Mouse (Mus musculus): ENCODE measurements around the gene Sacm1l. TPM values are rescaled to one million over a fixed set of nuclear protein-coding genes. Genes with fewer than 3 reads are reported as not detected.

Sacm1l gene
- polyA plus RNA-seq, 1 experiment from 2014 or later = 65.4 TPM

DNA sequence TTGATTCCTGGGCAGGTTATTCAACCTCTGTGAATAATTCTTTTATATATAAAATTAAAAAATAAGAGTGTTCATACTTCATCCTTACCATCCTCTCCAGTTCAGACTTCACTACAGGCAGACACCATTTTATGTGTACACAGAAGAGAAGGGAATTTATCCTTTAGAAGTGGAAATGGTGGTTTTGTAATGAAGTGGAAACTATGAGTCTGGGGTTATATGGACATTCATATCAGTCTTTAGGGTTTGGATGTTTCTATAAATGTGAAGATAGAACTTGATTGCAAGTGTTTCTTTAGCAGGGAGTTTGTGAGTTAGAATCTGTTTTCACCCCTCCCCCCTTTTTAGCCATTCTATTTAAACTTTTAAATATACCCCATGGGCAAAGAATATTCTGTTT, 1.7 kb downstream of the Sacm1l start:
- peak overlapping the region; percentile 99; the same call in 1 of the 2 replicates for H3K4me3 ChIP-seq (replicated peaks; ENCODE audit: low read length)

DNA sequence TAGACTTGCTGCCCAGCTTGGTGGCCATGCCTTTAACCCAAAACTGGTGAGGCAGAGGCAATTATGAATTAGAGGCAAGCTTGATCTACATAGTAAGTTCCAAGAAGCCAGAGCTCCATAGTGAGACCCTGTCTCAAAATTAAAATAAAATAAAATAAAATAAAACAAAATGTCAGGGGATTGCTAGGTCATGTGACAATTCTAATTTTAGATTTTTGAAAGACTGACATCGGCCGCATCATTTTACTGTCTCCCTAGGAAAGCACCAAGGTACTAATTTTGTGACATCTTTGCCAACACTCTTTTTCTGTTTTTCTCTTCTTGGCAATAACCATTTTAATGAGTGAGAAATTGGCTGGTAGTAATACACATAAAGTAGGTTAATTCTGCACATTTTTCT, 7.1 kb downstream of the Sacm1l start:
- Histone ChIP-seq H3K4me1 (ENCODE audit: control insufficient read depth, insufficient read depth, low read length) (peaks cover 3% of the 10 kb centered on the region; the same call in 1 of the 2 replicates), H3K27ac (ENCODE audit: low read length) (no peak overlapping the region), H3K4me2 (ENCODE audit: low read depth, low read length) (no peak overlapping the region), H3K27me3 (ENCODE audit: control insufficient read depth, insufficient read depth, low read length) (no peaks in the 10 kb centered on the region), H3K4me3 (replicated peaks; ENCODE audit: low read length) (no peak overlapping the region), H3K36me3 (ENCODE audit: control insufficient read depth, insufficient read depth, low read length) (no peaks in the 10 kb centered on the region), H3K9me3 (replicated peaks; ENCODE audit: control insufficient read depth, low read length) (no peaks in the 10 kb centered on the region), H3K9ac (ENCODE audit: low read length) (no peak overlapping the region)
- 95% methylated on average over 2 of the region's 2 CpGs for WGBS
- ATAC-seq (ENCODE audit: insufficient read depth, low FRiP score) = no peak

More for the DNA sequence above, 1.7 kb downstream of the Sacm1l start:
- Histone ChIP-seq H3K27ac (ENCODE audit: low read length) (no peak overlapping the region), H3K27me3 (ENCODE audit: control insufficient read depth, insufficient read depth, low read length) (no peaks in the 10 kb centered on the region), H3K9ac (ENCODE audit: low read length) (peak overlapping the region; percentile 98), H3K4me1 (ENCODE audit: control insufficient read depth, insufficient read depth, low read length) (peaks cover 17% of the 10 kb centered on the region), H3K4me2 (ENCODE audit: low read depth, low read length) (peak overlapping the region; percentile 68), H3K9me3 (replicated peaks; ENCODE audit: control insufficient read depth, low read length) (no peaks in the 10 kb centered on the region), H3K36me3 (ENCODE audit: control insufficient read depth, insufficient read depth, low read length) (no peaks in the 10 kb centered on the region)
- ATAC-seq (ENCODE audit: insufficient read depth, low FRiP score) = no peak

DNA sequence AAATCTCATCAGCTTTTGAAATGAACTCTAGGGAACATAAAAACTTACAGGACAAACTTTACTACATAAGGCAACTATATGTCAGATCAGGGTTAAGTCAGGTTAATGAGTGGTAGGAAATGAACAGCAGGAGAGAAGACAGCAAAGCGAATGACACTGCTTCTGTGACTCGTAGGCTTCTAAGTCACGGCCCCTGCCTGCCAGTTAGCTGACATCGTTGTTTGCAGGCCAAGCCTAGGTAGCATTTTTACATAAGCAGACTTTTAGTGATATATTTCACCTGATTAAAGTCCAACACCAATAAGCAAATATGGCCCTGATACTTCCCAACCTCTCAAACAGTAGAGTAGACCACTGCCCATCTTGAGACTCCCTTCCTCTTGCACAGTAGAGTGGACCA, 8.6 kb downstream of the Sacm1l start:
- Histone ChIP-seq H3K9ac (ENCODE audit: low read length) (no peak overlapping the region), H3K4me1 (ENCODE audit: control insufficient read depth, insufficient read depth, low read length) (no peaks in the 10 kb centered on the region), H3K36me3 (ENCODE audit: control insufficient read depth, insufficient read depth, low read length) (no peaks in the 10 kb centered on the region), H3K4me3 (replicated peaks; ENCODE audit: low read length) (no peak overlapping the region), H3K4me2 (ENCODE audit: low read depth, low read length) (no peak overlapping the region), H3K27ac (ENCODE audit: low read length) (no peak overlapping the region), H3K9me3 (replicated peaks; ENCODE audit: control insufficient read depth, low read length) (no peaks in the 10 kb centered on the region), H3K27me3 (ENCODE audit: control insufficient read depth, insufficient read depth, low read length) (no peaks in the 10 kb centered on the region)
- no peak for ATAC-seq (ENCODE audit: insufficient read depth, low FRiP score)
- 61% methylated on average over 4 of the region's 4 CpGs for WGBS

DNA sequence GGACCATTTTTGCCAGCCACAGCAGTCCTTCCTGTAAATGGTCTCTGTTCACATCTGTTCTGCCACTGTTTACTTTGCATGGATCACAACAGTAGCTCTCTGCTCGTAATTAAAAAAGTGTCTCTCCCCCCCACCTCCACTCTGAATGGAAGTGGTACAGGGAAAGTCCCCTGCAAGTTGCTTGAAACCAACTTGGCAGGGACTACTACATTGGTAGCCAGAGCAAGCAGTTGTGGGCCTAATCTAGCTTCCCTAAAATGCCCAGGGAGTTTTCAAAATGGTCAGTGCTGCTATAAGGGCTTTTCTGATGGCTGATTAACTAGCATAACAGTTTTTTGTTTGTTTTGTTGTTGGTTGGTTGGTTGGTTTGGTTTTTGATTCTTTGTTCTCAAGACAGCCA, 9.5 kb downstream of the Sacm1l start:
- ATAC-seq (ENCODE audit: insufficient read depth, low FRiP score) = no peak
- no peaks in the 10 kb centered on the region for H3K4me1 ChIP-seq (ENCODE audit: control insufficient read depth, insufficient read depth, low read length)
- no peak overlapping the region for H3K4me2 ChIP-seq (ENCODE audit: low read depth, low read length)
- H3K36me3 ChIP-seq (ENCODE audit: control insufficient read depth, insufficient read depth, low read length) = no peaks in the 10 kb centered on the region
- H3K4me3 ChIP-seq (replicated peaks; ENCODE audit: low read length) = no peak overlapping the region
- no peaks in the 10 kb centered on the region for H3K9me3 ChIP-seq (replicated peaks; ENCODE audit: control insufficient read depth, low read length)
- 33% methylated on average over 1 of the region's 1 CpGs for WGBS
- no peak overlapping the region for H3K9ac ChIP-seq (ENCODE audit: low read length)
- H3K27ac ChIP-seq (ENCODE audit: low read length) = no peak overlapping the region
- H3K27me3 ChIP-seq (ENCODE audit: control insufficient read depth, insufficient read depth, low read length) = no peaks in the 10 kb centered on the region

DNA sequence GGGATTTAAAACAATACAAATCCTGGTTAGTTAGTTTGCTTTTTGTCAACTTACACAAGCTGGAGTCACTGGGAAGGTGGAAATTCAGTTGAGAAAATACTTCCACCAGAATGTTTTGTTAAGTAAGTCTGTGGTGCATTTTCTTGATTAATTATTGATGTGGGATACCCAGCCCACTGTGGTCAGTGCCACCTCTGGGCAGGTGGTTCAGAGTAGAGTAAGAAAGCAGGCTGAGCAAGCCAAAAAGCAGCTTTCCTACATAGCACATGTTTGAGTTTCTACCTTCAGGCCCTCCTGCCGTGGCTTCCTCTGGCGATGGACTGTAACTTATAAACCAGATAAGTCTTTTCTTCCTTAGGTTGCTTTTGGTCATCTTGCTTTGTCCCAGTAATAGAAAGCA, 10.3 kb downstream of the Sacm1l start:
- Histone ChIP-seq H3K36me3 (ENCODE audit: control insufficient read depth, insufficient read depth, low read length) (no peaks in the 10 kb centered on the region), H3K4me2 (ENCODE audit: low read depth, low read length) (no peak overlapping the region), H3K4me3 (replicated peaks; ENCODE audit: low read length) (no peak overlapping the region), H3K9ac (ENCODE audit: low read length) (no peak overlapping the region), H3K27ac (ENCODE audit: low read length) (no peak overlapping the region), H3K4me1 (ENCODE audit: control insufficient read depth, insufficient read depth, low read length) (no peaks in the 10 kb centered on the region), H3K9me3 (replicated peaks; ENCODE audit: control insufficient read depth, low read length) (no peaks in the 10 kb centered on the region), H3K27me3 (ENCODE audit: control insufficient read depth, insufficient read depth, low read length) (no peaks in the 10 kb centered on the region)
- WGBS = 68% methylated on average over 2 of the region's 2 CpGs
- no peak for ATAC-seq (ENCODE audit: insufficient read depth, low FRiP score)

DNA sequence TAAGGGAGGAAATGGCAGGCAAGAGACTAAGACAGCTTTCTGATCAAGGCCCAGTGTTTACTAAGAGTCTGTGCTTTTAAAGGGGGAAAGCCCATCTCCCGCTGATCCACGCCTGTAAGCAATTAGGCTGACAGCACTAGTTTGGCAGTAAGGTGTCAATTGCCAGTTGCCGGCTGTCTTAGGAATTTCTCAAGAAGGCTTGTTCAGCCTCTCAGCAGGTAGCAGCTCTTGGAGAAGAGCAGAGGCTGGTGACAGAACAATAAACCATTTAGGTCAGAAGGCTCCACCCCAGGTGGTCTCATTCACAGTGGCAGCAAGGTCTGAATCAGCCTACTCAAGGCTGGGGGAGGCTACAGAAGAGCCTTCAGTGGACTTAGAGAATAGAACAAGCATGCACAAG, 25.0 kb downstream of the Sacm1l start:
- ATAC-seq (ENCODE audit: insufficient read depth, low FRiP score) = no peak
- Histone ChIP-seq H3K9ac (ENCODE audit: low read length) (no peak overlapping the region), H3K4me1 (ENCODE audit: control insufficient read depth, insufficient read depth, low read length) (no peaks in the 10 kb centered on the region), H3K27ac (ENCODE audit: low read length) (no peak overlapping the region), H3K9me3 (replicated peaks; ENCODE audit: control insufficient read depth, low read length) (no peaks in the 10 kb centered on the region), H3K27me3 (ENCODE audit: control insufficient read depth, insufficient read depth, low read length) (no peaks in the 10 kb centered on the region), H3K4me2 (ENCODE audit: low read depth, low read length) (no peak overlapping the region), H3K36me3 (ENCODE audit: control insufficient read depth, insufficient read depth, low read length) (peaks cover 15% of the 10 kb centered on the region; the same call in 1 of the 2 replicates), H3K4me3 (replicated peaks; ENCODE audit: low read length) (no peak overlapping the region)
- WGBS = 54% methylated on average over 3 of the region's 3 CpGs

DNA sequence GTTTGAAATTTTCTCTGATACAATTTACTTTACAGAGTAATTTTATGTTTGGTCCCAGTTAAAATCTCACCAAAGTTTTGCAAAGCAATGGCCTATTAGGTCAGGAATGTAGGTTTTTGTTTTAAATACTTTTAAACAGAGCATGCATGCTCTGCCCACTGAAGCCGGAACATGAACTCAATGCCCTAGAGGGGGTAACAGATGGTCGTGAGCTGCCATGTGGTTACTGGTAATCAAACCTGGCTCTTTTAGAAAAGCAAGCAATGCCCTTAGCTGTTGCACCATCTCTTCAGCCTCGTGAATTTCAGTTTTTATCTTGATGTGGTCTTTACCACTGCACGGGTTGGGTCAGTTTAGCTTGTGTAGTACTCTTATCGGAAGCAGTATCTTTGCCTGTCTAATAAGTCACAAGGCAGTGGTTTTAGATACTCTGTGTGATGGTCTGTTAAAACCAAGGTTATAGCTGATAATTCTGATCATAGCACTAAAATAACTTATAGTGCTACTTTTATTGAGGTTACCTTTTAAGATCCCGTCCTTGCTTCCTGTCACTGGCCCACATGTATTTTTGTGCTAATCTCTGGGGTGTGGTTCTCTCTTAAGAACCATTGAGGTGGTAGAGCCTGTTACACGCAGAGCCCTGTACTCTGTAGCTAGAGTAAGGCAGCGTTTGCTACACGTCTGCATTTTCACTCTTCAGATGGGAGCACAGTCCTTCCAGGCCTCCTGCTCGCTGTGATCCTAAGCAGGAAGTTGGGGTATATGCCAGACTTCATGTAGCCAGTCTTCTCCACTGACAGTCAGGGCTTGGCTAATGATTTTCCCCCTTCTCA, 48.0 kb downstream of the Sacm1l start:
- no peaks in the 10 kb centered on the region for H3K4me1 ChIP-seq (ENCODE audit: control insufficient read depth, insufficient read depth, low read length)
- H3K27ac ChIP-seq (ENCODE audit: low read length) = no peak overlapping the region
- H3K9me3 ChIP-seq (replicated peaks; ENCODE audit: control insufficient read depth, low read length) = no peaks in the 10 kb centered on the region
- H3K9ac ChIP-seq (ENCODE audit: low read length) = no peak overlapping the region
- H3K4me2 ChIP-seq (ENCODE audit: low read depth, low read length) = no peak overlapping the region
- 75% methylated on average over 10 of the region's 10 CpGs for WGBS
- H3K4me3 ChIP-seq (replicated peaks; ENCODE audit: low read length) = no peak overlapping the region
- no peaks in the 10 kb centered on the region for H3K36me3 ChIP-seq (ENCODE audit: control insufficient read depth, insufficient read depth, low read length)
- no peak for ATAC-seq (ENCODE audit: insufficient read depth, low FRiP score)
- H3K27me3 ChIP-seq (ENCODE audit: control insufficient read depth, insufficient read depth, low read length) = no peaks in the 10 kb centered on the region

DNA sequence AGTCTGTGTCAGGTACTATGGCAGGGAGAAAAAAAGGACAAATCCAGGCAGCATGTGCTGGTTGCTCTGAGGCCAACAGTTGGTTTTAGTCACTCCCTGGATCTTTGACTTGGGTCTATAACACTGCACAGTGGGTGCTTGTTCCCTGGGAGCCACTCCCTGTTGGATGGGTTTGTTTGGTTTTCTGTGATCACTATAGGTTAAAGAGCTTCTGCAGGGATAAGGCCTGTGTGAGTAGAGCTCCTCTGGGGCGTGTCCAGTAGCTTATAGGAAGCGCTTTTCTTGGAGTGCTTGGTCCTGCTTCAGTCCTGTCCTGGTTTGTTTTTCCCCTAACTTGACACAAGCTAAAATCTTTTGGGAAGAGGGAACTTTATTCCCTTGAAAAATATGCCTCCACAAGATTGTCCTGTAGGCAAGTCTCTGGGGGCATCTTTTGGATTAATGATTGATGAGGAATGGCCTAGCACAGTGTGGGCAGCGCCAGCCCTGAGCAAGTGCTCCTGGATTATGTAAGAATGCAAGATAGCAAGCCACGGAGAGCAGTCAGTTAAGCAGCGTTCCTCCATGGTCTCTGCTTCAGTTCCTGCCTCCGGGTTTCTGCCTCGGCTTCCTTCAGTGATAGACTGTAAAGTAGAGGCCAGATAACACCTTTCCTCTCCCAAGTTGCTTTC, 59.8 kb downstream of the Sacm1l start:
- H3K4me3 ChIP-seq (replicated peaks; ENCODE audit: low read length) = no peak overlapping the region
- H3K27me3 ChIP-seq (ENCODE audit: control insufficient read depth, insufficient read depth, low read length) = no peaks in the 10 kb centered on the region
- H3K36me3 ChIP-seq (ENCODE audit: control insufficient read depth, insufficient read depth, low read length) = 0 out of 2 replicates have a peak, but pooled peaks cover 7% of the 10 kb centered on the region
- no peak for ATAC-seq (ENCODE audit: insufficient read depth, low FRiP score)
- 72% methylated on average over 7 of the region's 7 CpGs for WGBS
- no peaks in the 10 kb centered on the region for H3K4me1 ChIP-seq (ENCODE audit: control insufficient read depth, insufficient read depth, low read length)
- no peak overlapping the region for H3K27ac ChIP-seq (ENCODE audit: low read length)
- H3K9me3 ChIP-seq (replicated peaks; ENCODE audit: control insufficient read depth, low read length) = no peaks in the 10 kb centered on the region
- H3K4me2 ChIP-seq (ENCODE audit: low read depth, low read length) = no peak overlapping the region
- H3K9ac ChIP-seq (ENCODE audit: low read length) = no peak overlapping the region

DNA sequence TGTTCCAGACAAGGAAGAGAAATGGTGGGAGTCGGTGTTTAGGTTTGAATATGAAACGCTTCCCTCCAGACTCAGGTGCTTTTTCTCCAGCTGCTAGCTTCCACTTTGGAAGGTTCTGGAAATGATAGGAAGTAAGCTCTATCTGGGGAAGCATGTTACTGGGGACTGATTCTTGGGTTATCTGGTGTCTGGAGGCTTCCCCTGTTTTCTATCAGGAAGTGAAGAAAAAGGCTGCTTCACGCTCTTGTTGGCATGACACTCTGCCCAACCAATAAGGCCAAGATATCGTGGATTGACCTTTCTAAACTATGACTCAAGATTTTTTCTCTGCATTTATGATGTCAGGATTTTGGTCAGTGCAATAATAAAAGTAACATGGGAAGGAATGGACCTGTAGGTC, 65.6 kb downstream of the Sacm1l start:
- ATAC-seq (ENCODE audit: insufficient read depth, low FRiP score) = no peak
- 90% methylated on average over 4 of the region's 4 CpGs for WGBS

More for the DNA sequence above, 65.6 kb downstream of the Sacm1l start:
- H3K27me3 ChIP-seq (ENCODE audit: control insufficient read depth, insufficient read depth, low read length) = no peaks in the 10 kb centered on the region
- H3K9me3 ChIP-seq (replicated peaks; ENCODE audit: control insufficient read depth, low read length) = no peaks in the 10 kb centered on the region
- no peak overlapping the region for H3K9ac ChIP-seq (ENCODE audit: low read length)
- H3K4me3 ChIP-seq (replicated peaks; ENCODE audit: low read length) = no peak overlapping the region
- no peaks in the 10 kb centered on the region for H3K4me1 ChIP-seq (ENCODE audit: control insufficient read depth, insufficient read depth, low read length)
- H3K27ac ChIP-seq (ENCODE audit: low read length) = no peak overlapping the region
- no peak overlapping the region for H3K4me2 ChIP-seq (ENCODE audit: low read depth, low read length)
- H3K36me3 ChIP-seq (ENCODE audit: control insufficient read depth, insufficient read depth, low read length) = 0 out of 2 replicates have a peak, but pooled peaks cover 7% of the 10 kb centered on the region

Data from stomach, embryonic 16.5 days (tissue).